Mouse (Mus musculus) heart, embryonic 12.5 days (tissue): ENCODE results near the gene Slco3a1. TPM values are rescaled to one million over a fixed set of nuclear protein-coding genes. Genes with fewer than 3 reads are reported as not detected.

Source experiments
- ATAC-seq: fragments of 200-750 bp; cut with Nextera tagmentation; 2 replicates; pipeline ENCODE4 v1.8.0; 2017; ENCODE audit warnings: moderate TSS enrichment, moderate library complexity; ENCODE audit not compliant: insufficient number of reproducible peaks, low FRiP score
- H3K27ac ChIP-seq: fragments of 300-500 bp; sonication (generic); 2 replicates; pipeline ENCODE4 v1.5.1; 2016; ENCODE audit warnings: mild to moderate bottlenecking, moderate library complexity; ENCODE audit not compliant: poor library complexity, severe bottlenecking
- H3K27me3 ChIP-seq: fragments of 300-500 bp; sonication (generic); replicated peaks from 2 replicates; pipeline ENCODE4 v1.6.1; 2016; ENCODE audit warnings: mild to moderate bottlenecking, moderate library complexity
- H3K36me3 ChIP-seq: fragments of 300-500 bp; sonication (generic); 2 replicates; pipeline ENCODE4 v1.6.1; 2016; ENCODE audit warnings: mild to moderate bottlenecking, moderate library complexity
- H3K4me1 ChIP-seq: fragments of 300-500 bp; sonication (generic); replicated peaks from 2 replicates; pipeline ENCODE4 v1.6.1; 2016; ENCODE audit warnings: mild to moderate bottlenecking
- H3K4me2 ChIP-seq: fragments of 300-500 bp; sonication (generic); 2 replicates; pipeline ENCODE4 v1.6.1; 2016; ENCODE audit warnings: mild to moderate bottlenecking, moderate library complexity
- H3K4me3 ChIP-seq: fragments of 300-500 bp; sonication (generic); 2 replicates; pipeline ENCODE4 v1.5.1; 2016; ENCODE audit warnings: mild to moderate bottlenecking
- H3K9ac ChIP-seq: fragments of 300-500 bp; sonication (generic); 2 replicates; pipeline ENCODE4 v1.6.1; 2016; ENCODE audit warnings: mild to moderate bottlenecking, moderate library complexity
- H3K9me3 ChIP-seq: fragments of 300-500 bp; sonication (generic); replicated peaks from 2 replicates; pipeline ENCODE4 v1.6.1; 2016; ENCODE audit warnings: mild to moderate bottlenecking, moderate library complexity
- WGBS: fragments of 180-500 bp; shearing (Covaris S2); methylation state at CpG from one replicate; pipeline ENCODE4 v1.1.7; 2016; 5-methylcytosine and 5-hydroxymethylcytosine counted together
- polyA plus RNA-seq: library from polyadenylated mRNA; unstranded; fragments of >200 nt; fragmentation: Nextera tagmentation; extraction: Ambion mirVana; gene quantifications from 2 replicates; pipeline ENCODE4 v1.2.1, GENCODE M21; 2016

Gene Slco3a1
- polyA plus RNA-seq, 1 experiment from 2014 or later = 29.8 TPM

DNA sequence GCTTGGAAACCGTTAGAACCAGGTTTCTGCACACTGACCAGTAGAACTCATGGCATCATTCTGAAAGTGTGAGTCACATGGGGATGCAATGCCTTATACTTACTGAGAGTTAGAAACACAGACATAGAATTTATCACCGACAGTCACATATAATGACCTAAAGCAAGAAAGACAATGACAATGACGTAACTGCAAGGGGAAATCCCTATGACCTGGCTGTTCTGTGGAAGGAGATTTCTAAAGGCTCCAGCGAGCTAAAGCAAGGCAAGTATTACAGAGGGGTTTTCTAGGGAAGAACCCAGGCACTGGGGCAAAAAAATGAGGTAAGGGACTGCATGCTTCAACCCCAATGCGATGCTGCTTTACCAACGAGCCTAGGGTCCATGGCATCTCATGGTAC is 26.9 kb downstream of the Slco3a1 start:
- no peak for ATAC-seq
- 67% methylated on average over 6 of the region's 6 CpGs for WGBS
- Histone ChIP-seq H3K27ac (no peak overlapping the region), H3K36me3 (no peaks in the 10 kb centered on the region), H3K9ac (no peak overlapping the region), H3K4me1 (peaks cover 68% of the 10 kb centered on the region), H3K4me2 (no peak overlapping the region), H3K27me3 (no peaks in the 10 kb centered on the region), H3K4me3 (no peak overlapping the region), H3K9me3 (no peaks in the 10 kb centered on the region)

- H3K4me2 ChIP-seq = no peak overlapping the region
- peaks cover 71% of the 10 kb centered on the region for H3K4me1 ChIP-seq
Measured at GRCm38 (mm10) chr7:74526030-74526429, 28.6 kb downstream of the Slco3a1 start.

GRCm38 (mm10) chr7:74525586-74525985 is 29.0 kb downstream of the Slco3a1 start:
- no peak overlapping the region for H3K4me3 ChIP-seq
- 45% methylated on average over 2 of the region's 2 CpGs for WGBS
- peaks cover 71% of the 10 kb centered on the region for H3K4me1 ChIP-seq

More at GRCm38 (mm10) chr7:74526030-74526429, 28.6 kb downstream of the Slco3a1 start:
- Histone ChIP-seq H3K9ac (no peak overlapping the region), H3K9me3 (no peaks in the 10 kb centered on the region), H3K36me3 (no peaks in the 10 kb centered on the region), H3K4me3 (no peak overlapping the region), H3K27me3 (no peaks in the 10 kb centered on the region), H3K27ac (no peak overlapping the region)
- WGBS = 58% methylated on average over 4 of the region's 4 CpGs
- ATAC-seq = no peak

GRCm38 (mm10) chr7:74524188-74524971 is 30.2 kb downstream of the Slco3a1 start:
- peak overlapping the region; percentile 26; the same call in 1 of the 2 replicates for H3K27ac ChIP-seq
- 61% methylated on average over 8 of the region's 8 CpGs for WGBS
- H3K9me3 ChIP-seq = no peaks in the 10 kb centered on the region
- no peak overlapping the region for H3K4me2 ChIP-seq
- no peaks in the 10 kb centered on the region for H3K36me3 ChIP-seq
- H3K27me3 ChIP-seq = no peaks in the 10 kb centered on the region
- peaks cover 60% of the 10 kb centered on the region for H3K4me1 ChIP-seq
- no peak overlapping the region for H3K4me3 ChIP-seq
- H3K9ac ChIP-seq = no peak overlapping the region
- peak; percentile 47; the same call in 1 of the 2 replicates for ATAC-seq

More at GRCm38 (mm10) chr7:74525586-74525985, 29.0 kb downstream of the Slco3a1 start:
- no peak overlapping the region for H3K27ac ChIP-seq
- no peak overlapping the region for H3K4me2 ChIP-seq
- no peak for ATAC-seq
- H3K27me3 ChIP-seq = no peaks in the 10 kb centered on the region
- no peak overlapping the region for H3K9ac ChIP-seq
- H3K36me3 ChIP-seq = no peaks in the 10 kb centered on the region
- no peaks in the 10 kb centered on the region for H3K9me3 ChIP-seq

- ATAC-seq = no peak
Measured at GRCm38 (mm10) chr7:74523086-74523485, 31.5 kb downstream of the Slco3a1 start.

DNA sequence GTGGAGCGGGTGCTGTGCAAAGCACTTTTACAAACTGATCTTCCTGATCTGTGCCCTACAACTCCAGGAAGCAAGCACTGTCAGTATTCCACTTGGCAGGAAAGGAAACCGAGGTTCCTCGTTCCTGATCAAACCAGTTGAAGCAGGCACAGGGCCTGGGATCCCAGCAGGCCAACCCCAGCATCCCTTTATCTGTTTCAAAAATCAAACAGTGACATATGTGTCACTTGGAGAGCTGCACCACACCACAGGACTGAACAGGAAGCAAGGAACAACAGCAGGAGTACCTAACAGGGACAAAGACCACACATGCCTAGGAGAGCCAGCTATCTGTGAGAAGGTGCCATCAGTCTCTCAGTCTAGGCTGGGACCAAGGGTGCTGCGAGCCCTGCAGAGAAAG is 32.3 kb downstream of the Slco3a1 start:
- Histone ChIP-seq H3K9ac (no peak overlapping the region), H3K4me3 (no peak overlapping the region), H3K36me3 (no peaks in the 10 kb centered on the region), H3K4me1 (peaks cover 43% of the 10 kb centered on the region), H3K27me3 (no peaks in the 10 kb centered on the region), H3K4me2 (no peak overlapping the region), H3K27ac (no peak overlapping the region), H3K9me3 (no peaks in the 10 kb centered on the region)
- 64% methylated on average over 4 of the region's 4 CpGs for WGBS
- no peak for ATAC-seq

More at GRCm38 (mm10) chr7:74523086-74523485, 31.5 kb downstream of the Slco3a1 start:
- no peak overlapping the region for H3K4me2 ChIP-seq
- H3K36me3 ChIP-seq = no peaks in the 10 kb centered on the region
- no peak overlapping the region for H3K9ac ChIP-seq
- no peak overlapping the region for H3K27ac ChIP-seq
- 73% methylated on average over 4 of the region's 4 CpGs for WGBS
- no peaks in the 10 kb centered on the region for H3K27me3 ChIP-seq
- H3K4me3 ChIP-seq = no peak overlapping the region
- no peaks in the 10 kb centered on the region for H3K9me3 ChIP-seq
- H3K4me1 ChIP-seq = peaks cover 47% of the 10 kb centered on the region

DNA sequence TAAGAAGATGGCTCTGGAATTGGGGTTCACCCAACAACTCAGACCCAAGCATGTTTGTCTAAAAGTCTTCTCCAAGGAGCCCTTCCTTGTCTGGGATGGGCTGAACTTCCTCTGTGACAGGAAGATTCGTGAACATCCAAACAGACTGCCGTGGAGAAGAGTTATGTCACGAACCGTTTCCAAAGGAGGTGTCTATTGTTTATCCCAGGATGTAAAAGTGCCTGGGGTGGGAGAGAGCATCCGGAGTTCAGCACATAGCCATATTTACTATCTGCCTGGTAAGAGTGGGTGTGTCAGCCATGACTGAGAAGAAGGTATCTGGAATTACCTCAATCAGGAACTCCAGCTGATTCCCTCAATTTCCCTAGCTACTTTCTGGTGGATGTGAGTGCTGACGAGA is 35.2 kb downstream of the Slco3a1 start:
- no peaks in the 10 kb centered on the region for H3K27me3 ChIP-seq
- no peak overlapping the region for H3K4me3 ChIP-seq
- H3K36me3 ChIP-seq = no peaks in the 10 kb centered on the region
- no peak for ATAC-seq
- H3K4me2 ChIP-seq = no peak overlapping the region
- WGBS = 65% methylated on average over 6 of the region's 6 CpGs
- H3K27ac ChIP-seq = no peak overlapping the region
- no peak overlapping the region for H3K9ac ChIP-seq
- no peaks in the 10 kb centered on the region for H3K9me3 ChIP-seq
- H3K4me1 ChIP-seq = peaks cover 21% of the 10 kb centered on the region

DNA sequence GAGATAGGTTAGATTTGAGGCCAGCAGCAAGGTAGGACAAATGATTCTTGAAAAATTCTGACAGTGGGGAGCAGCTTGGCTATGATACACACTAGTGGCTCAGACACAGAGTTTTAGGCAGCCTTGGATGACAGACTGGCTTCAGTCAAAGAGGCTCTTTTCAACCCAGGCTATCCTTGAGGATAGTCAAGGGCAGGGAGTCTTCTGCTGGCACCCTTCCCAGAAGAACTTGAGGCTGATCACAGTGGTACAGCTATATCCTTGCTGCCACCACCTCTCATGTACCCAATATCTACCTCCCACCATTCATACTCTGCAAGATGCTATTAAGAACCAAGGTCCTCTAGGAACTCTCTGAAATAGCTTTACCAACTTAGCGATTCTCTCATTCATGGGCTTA is 35.8 kb downstream of the Slco3a1 start:
- 90% methylated on average over 1 of the region's 1 CpGs for WGBS
- Histone ChIP-seq H3K27me3 (no peaks in the 10 kb centered on the region), H3K9me3 (no peaks in the 10 kb centered on the region), H3K9ac (no peak overlapping the region), H3K4me2 (no peak overlapping the region), H3K4me3 (no peak overlapping the region), H3K4me1 (peaks cover 15% of the 10 kb centered on the region), H3K36me3 (no peaks in the 10 kb centered on the region), H3K27ac (no peak overlapping the region)
- no peak for ATAC-seq

DNA sequence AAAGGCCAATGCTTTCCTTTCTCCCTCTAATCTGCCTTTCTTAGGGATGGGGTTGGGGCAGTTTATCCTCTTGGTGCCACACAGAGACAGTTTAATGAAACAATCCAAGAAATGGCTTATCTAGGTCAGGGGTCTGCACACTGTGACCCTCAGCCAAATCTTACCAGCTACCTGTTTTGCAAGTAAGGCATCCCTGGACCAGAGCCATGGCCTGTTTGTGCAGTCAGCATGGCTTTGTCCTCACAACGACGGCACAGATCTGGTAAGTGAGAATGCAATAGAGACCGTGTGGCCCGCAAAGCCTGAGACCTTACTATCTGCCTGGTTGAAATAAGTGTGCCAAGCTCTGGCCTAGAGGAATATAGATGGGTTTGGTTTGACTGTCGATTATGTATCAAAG is 36.3 kb downstream of the Slco3a1 start:
- Histone ChIP-seq H3K27me3 (no peaks in the 10 kb centered on the region), H3K36me3 (no peaks in the 10 kb centered on the region), H3K4me1 (peaks cover 14% of the 10 kb centered on the region), H3K4me2 (no peak overlapping the region), H3K9me3 (no peaks in the 10 kb centered on the region), H3K4me3 (no peak overlapping the region), H3K9ac (no peak overlapping the region), H3K27ac (no peak overlapping the region)
- no peak for ATAC-seq
- 83% methylated on average over 5 of the region's 5 CpGs for WGBS

- Histone ChIP-seq H3K27ac (no peak overlapping the region), H3K27me3 (no peaks in the 10 kb centered on the region), H3K9ac (no peak overlapping the region), H3K36me3 (no peaks in the 10 kb centered on the region), H3K4me2 (no peak overlapping the region), H3K4me1 (peaks cover 24% of the 10 kb centered on the region), H3K4me3 (no peak overlapping the region), H3K9me3 (no peaks in the 10 kb centered on the region)
- ATAC-seq = peak; percentile 51; the same call in 1 of the 2 replicates
- WGBS = 47% methylated on average over 1 of the region's 1 CpGs
Measured at GRCm38 (mm10) chr7:74510676-74511075, 43.9 kb downstream of the Slco3a1 start.

- H3K27ac ChIP-seq = no peak overlapping the region
- no peak overlapping the region for H3K4me2 ChIP-seq
- H3K4me1 ChIP-seq = peaks cover 26% of the 10 kb centered on the region
- no peak overlapping the region for H3K4me3 ChIP-seq
- H3K9ac ChIP-seq = no peak overlapping the region
- 86% methylated on average over 4 of the region's 4 CpGs for WGBS
- H3K27me3 ChIP-seq = no peaks in the 10 kb centered on the region
- no peak for ATAC-seq
- H3K9me3 ChIP-seq = no peaks in the 10 kb centered on the region
- H3K36me3 ChIP-seq = peaks cover 7% of the 10 kb centered on the region
Measured at GRCm38 (mm10) chr7:74508205-74508604, 46.4 kb downstream of the Slco3a1 start.

- no peak overlapping the region for H3K4me2 ChIP-seq
- H3K4me1 ChIP-seq = peaks cover 26% of the 10 kb centered on the region
- H3K9me3 ChIP-seq = no peaks in the 10 kb centered on the region
- no peak overlapping the region for H3K4me3 ChIP-seq
- ATAC-seq = no peak
- no peaks in the 10 kb centered on the region for H3K27me3 ChIP-seq
- H3K36me3 ChIP-seq = peaks cover 7% of the 10 kb centered on the region
- 75% methylated on average over 5 of the region's 5 CpGs for WGBS
- H3K9ac ChIP-seq = no peak overlapping the region
- H3K27ac ChIP-seq = no peak overlapping the region
Measured at GRCm38 (mm10) chr7:74506856-74507255, 47.7 kb downstream of the Slco3a1 start.
